Mouse (Mus musculus) right cerebral cortex, postnatal 36 days (tissue): Measurements from ENCODE around the gene Iqsec2.
A peak's percentile ranks its signal among the peaks of the same experiment; 100 is the strongest.
"Not testable (repeated sequence)": the region's sequence is repeated elsewhere in the genome, so short reads cannot be mapped to it uniquely, and the experiment has no call there.

Experiments used
- DNase-seq, 2 experiments: peaks; one replicate each; pipeline ENCODE4 v3.0.0; 2022; ENCODE audit warnings: low spot score in 2 of 2, mixed read lengths in 1 of 2

Iqsec2 gene

GRCm38 (mm10) chrX:152178843-152179545, 34.9 kb downstream of the Iqsec2 start:
- DNase-seq = no peak

GRCm38 (mm10) chrX:152179670-152180656, 35.9 kb downstream of the Iqsec2 start:
- no peak for DNase-seq

- DNase-seq = no peak
These were observed 43.1 kb downstream of the Iqsec2 start for GRCm38 (mm10) chrX:152187151-152187550.

- peak in 1 of 2 experiments; percentile 20 for DNase-seq
These were observed 47.2 kb downstream of the Iqsec2 start for GRCm38 (mm10) chrX:152191266-152191665.

GRCm38 (mm10) chrX:152197814-152198648, 54.0 kb downstream of the Iqsec2 start:
- DNase-seq = no peak

GRCm38 (mm10) chrX:152201737-152202421, 57.8 kb downstream of the Iqsec2 start:
- DNase-seq = no peak

- DNase-seq = peak in 1 of 2 experiments; percentile 20
These were observed 58.5 kb downstream of the Iqsec2 start for GRCm38 (mm10) chrX:152202422-152203103.

- DNase-seq = no peak
These were observed 59.2 kb downstream of the Iqsec2 start for GRCm38 (mm10) chrX:152203247-152203646.

GRCm38 (mm10) chrX:152205486-152205885, 61.4 kb downstream of the Iqsec2 start:
- no peak for DNase-seq

- no peak for DNase-seq
These were observed 70.6 kb downstream of the Iqsec2 start for GRCm38 (mm10) chrX:152214703-152215102.

GRCm38 (mm10) chrX:152218529-152218928, 74.5 kb downstream of the Iqsec2 start:
- no peak for DNase-seq

- DNase-seq = no peak
These were observed 77.7 kb downstream of the Iqsec2 start for GRCm38 (mm10) chrX:152221721-152222120.

- DNase-seq = no peak
These were observed 78.2 kb downstream of the Iqsec2 start for GRCm38 (mm10) chrX:152222226-152222625.

GRCm38 (mm10) chrX:152223313-152223712, 79.2 kb downstream of the Iqsec2 start:
- no peak for DNase-seq

GRCm38 (mm10) chrX:152224280-152224679, 80.2 kb downstream of the Iqsec2 start:
- no peak for DNase-seq

- peak; percentile 95 to 98 for DNase-seq
These were observed 89.0 kb downstream of the Iqsec2 start, which contains the start of gene Kdm5c for GRCm38 (mm10) chrX:152232781-152233763. TSS of gene Kdm5c (plus strand) at chrX:152233020.

- no peak for DNase-seq
These were observed 90.1 kb downstream of the Iqsec2 start for GRCm38 (mm10) chrX:152234125-152234524.

- DNase-seq = no peak
These were observed 91.7 kb downstream of the Iqsec2 start for GRCm38 (mm10) chrX:152235758-152236157.

GRCm38 (mm10) chrX:152243140-152243539, 99.1 kb downstream of the Iqsec2 start:
- not testable (repeated sequence) for DNase-seq
